Mouse (Mus musculus) lung, postnatal 0 days (tissue): ENCODE data around the gene Slc38a7.

ENCODE experiments used
- CTCF ChIP-seq: IDR thresholded peaks from 2 replicates; pipeline ENCODE4 v1.5.1; 2016; ENCODE audit warnings: antibody characterized with exemption, mild to moderate bottlenecking
- EP300 ChIP-seq: IDR thresholded peaks from 2 replicates; pipeline ENCODE4 v1.6.1; 2016; ENCODE audit warnings: antibody characterized with exemption, mild to moderate bottlenecking, control low read depth

- TF ChIP-seq CTCF (no peak), EP300 (no peak)
These were observed 31.2 kb downstream of the Slc38a7 start for GRCm38 (mm10) chr8:95822096-95822495.
